Mouse (Mus musculus) spleen, adult 12 weeks (tissue): ENCODE results near the gene Rnf182.

Source experiments
- DNase-seq: peaks from one replicate; pipeline ENCODE4 v3.0.0; 2022; ENCODE audit warnings: low spot score

Rnf182 gene

GRCm38 (mm10) chr13:43698506-43698905 is 83.0 kb downstream of the Rnf182 start:
- DNase-seq: no peak

GRCm38 (mm10) chr13:43703471-43703870 is 88.0 kb downstream of the Rnf182 start:
- no peak for DNase-seq

GRCm38 (mm10) chr13:43704533-43705116 is 89.1 kb downstream of the Rnf182 start:
- DNase-seq: no peak

GRCm38 (mm10) chr13:43706387-43706786 is 90.9 kb downstream of the Rnf182 start:
- DNase-seq: no peak

- DNase-seq: no peak
Measured at GRCm38 (mm10) chr13:43709529-43709928, 94.0 kb downstream of the Rnf182 start.

GRCm38 (mm10) chr13:43711708-43712314 is 96.3 kb downstream of the Rnf182 start:
- no peak for DNase-seq

GRCm38 (mm10) chr13:43714741-43715140 is 99.2 kb downstream of the Rnf182 start:
- DNase-seq: no peak

- no peak for DNase-seq
Measured at GRCm38 (mm10) chr13:43715466-43715865, 100.0 kb downstream of the Rnf182 start.

- DNase-seq: no peak
Measured at GRCm38 (mm10) chr13:43716514-43717036, 101.1 kb downstream of the Rnf182 start.

- DNase-seq: no peak
Measured at GRCm38 (mm10) chr13:43718173-43718572, 102.7 kb downstream of the Rnf182 start.

- DNase-seq: no peak
Measured at GRCm38 (mm10) chr13:43720496-43720895, 105.0 kb downstream of the Rnf182 start.
